In genomic region chr2:170184175-170184983, GRCm38 (mm10) we compare ENCODE assay signal across 8 mouse cellular contexts. TPM values are rescaled to one million over a fixed set of nuclear protein-coding genes. Genes with fewer than 3 reads are reported as not detected.
DNase-seq lines count a peak whose midpoint lies in the region; ATAC-seq and TF ChIP-seq lines count a peak whose summit lies in the region.

No protein-coding gene starts in this region.

- H3K27ac ChIP-seq in forebrain, embryonic 11.5 days (ENCODE audit: low read depth, low read length) = 0 out of 2 replicates have a peak overlapping the region, but pooled peaks have one; percentile 18
- peak overlapping the region; percentile 42 for H3K27ac ChIP-seq in lung, embryonic 14.5 days (ENCODE audit: low read depth)
- peak overlapping the region; percentile 60 for H3K27ac ChIP-seq in neural tube, embryonic 15.5 days (replicated peaks)
- H3K27ac ChIP-seq in thymus, adult 2 months (ENCODE audit: control insufficient read depth, insufficient read depth, low read length) = peak overlapping the region; percentile 78

- no peak for TF ChIP-seq CTCF in C2C12 (IDR thresholded peaks at IDR 0.05; ENCODE audit: control insufficient read depth, insufficient read depth, insufficient read length)
- no peak for TF ChIP-seq CTCF in lung, embryonic 14.5 days (IDR thresholded peaks at IDR 0.05; ENCODE audit: low read depth)
- no peak for TF ChIP-seq CTCF in thymus, adult 2 months (IDR thresholded peaks at IDR 0.05; ENCODE audit: borderline replicate concordance, control insufficient read depth, extremely low read depth, insufficient read depth, low read length, poor library complexity)

- peak overlapping the region; percentile 66 for H3K4me2 ChIP-seq in forebrain, embryonic 11.5 days (ENCODE audit: low read depth, low read length, severe bottlenecking)
- H3K4me2 ChIP-seq in lung, embryonic 14.5 days = peak overlapping the region; percentile 68
- peak overlapping the region; percentile 73 for H3K4me2 ChIP-seq in neural tube, embryonic 15.5 days

- no peaks in the 10 kb centered on the region for H3K9me3 ChIP-seq in forebrain, embryonic 11.5 days (ENCODE audit: control insufficient read depth, low read length)
- H3K9me3 ChIP-seq in lung, embryonic 14.5 days (ENCODE audit: low read depth, low read length) = no peaks in the 10 kb centered on the region
- H3K9me3 ChIP-seq in neural tube, embryonic 15.5 days (replicated peaks) = no peaks in the 10 kb centered on the region

- H3K36me3 ChIP-seq in C2C12 (ENCODE audit: control insufficient read depth, insufficient read depth) = no peaks in the 10 kb centered on the region
- H3K36me3 ChIP-seq in forebrain, embryonic 11.5 days (ENCODE audit: control insufficient read depth, insufficient read depth, low read length) = no peaks in the 10 kb centered on the region
- H3K36me3 ChIP-seq in lung, embryonic 14.5 days (ENCODE audit: insufficient read depth) = no peaks in the 10 kb centered on the region
- no peaks in the 10 kb centered on the region for H3K36me3 ChIP-seq in neural tube, embryonic 15.5 days
- no peaks in the 10 kb centered on the region for H3K36me3 ChIP-seq in thymus, adult 2 months (ENCODE audit: control insufficient read depth, insufficient read depth, low read length)

- H3K4me3 ChIP-seq in C2C12 (ENCODE audit: insufficient read depth, poor library complexity, severe bottlenecking) = peak overlapping the region; percentile 18
- H3K4me3 ChIP-seq in forebrain, embryonic 11.5 days (ENCODE audit: low read depth, low read length) = peak overlapping the region; percentile 42
- peak overlapping the region; percentile 42 for H3K4me3 ChIP-seq in lung, embryonic 14.5 days (ENCODE audit: low read depth, low read length)
- peak overlapping the region; percentile 47 for H3K4me3 ChIP-seq in neural tube, embryonic 15.5 days (replicated peaks)
- H3K4me3 ChIP-seq in thymus, adult 2 months (ENCODE audit: control insufficient read depth, insufficient read depth, low read length) = peak overlapping the region; percentile 90

- no peaks in the 10 kb centered on the region for H3K27me3 ChIP-seq in C2C12 (ENCODE audit: control insufficient read depth, insufficient read depth, insufficient read length)
- no peaks in the 10 kb centered on the region for H3K27me3 ChIP-seq in forebrain, embryonic 11.5 days (ENCODE audit: control insufficient read depth, insufficient read depth, low read length)
- H3K27me3 ChIP-seq in lung, embryonic 14.5 days (ENCODE audit: insufficient read depth, low read length) = no peaks in the 10 kb centered on the region
- H3K27me3 ChIP-seq in neural tube, embryonic 15.5 days (replicated peaks) = no peaks in the 10 kb centered on the region
- no peaks in the 10 kb centered on the region for H3K27me3 ChIP-seq in thymus, adult 2 months (ENCODE audit: control insufficient read depth, insufficient read depth, low read length)

- WGBS in forebrain, embryonic 11.5 days = 2% methylated on average over 33 of the region's 33 CpGs
- WGBS in lung, embryonic 14.5 days = under 1% methylated on average over 33 of the region's 33 CpGs
- WGBS in neural tube, embryonic 15.5 days = 1% methylated on average over 33 of the region's 33 CpGs
- under 1% methylated on average over 33 of the region's 33 CpGs for WGBS in thymus, adult 2 months

- H3K79me2 ChIP-seq in C2C12 (ENCODE audit: control insufficient read depth, insufficient read depth) = no peaks in the 10 kb centered on the region

- H3K4me1 ChIP-seq in forebrain, embryonic 11.5 days (replicated peaks; ENCODE audit: control insufficient read depth, insufficient read depth, low read length) = no peaks in the 10 kb centered on the region; the same call in 1 of the 2 replicates
- 0 out of 2 replicates have a peak, but pooled peaks cover 3% of the 10 kb centered on the region for H3K4me1 ChIP-seq in lung, embryonic 14.5 days (ENCODE audit: insufficient read depth)
- peaks cover 10% of the 10 kb centered on the region; the same call in 1 of the 2 replicates for H3K4me1 ChIP-seq in neural tube, embryonic 15.5 days
- H3K4me1 ChIP-seq in thymus, adult 2 months (replicated peaks; ENCODE audit: control insufficient read depth, insufficient read depth, low read length) = peaks cover 9% of the 10 kb centered on the region

- peak; percentile 49 for DNase-seq in adrenal gland, adult 18-20 months (ENCODE audit: low spot score in 2 of 2)
- DNase-seq in forebrain, embryonic 11.5 days (ENCODE audit: low spot score) = peak; percentile 84
- peak; percentile 67 to 73 for DNase-seq in heart, postnatal 14 days
- DNase-seq in layer of hippocampus, adult 18-20 months (ENCODE audit: low spot score in 2 of 2) = peak; percentile 24 to 33
- DNase-seq in lung, embryonic 14.5 days = peak; percentile 88
- DNase-seq in thymus, adult 2 months = peak; percentile 83

- H3ac ChIP-seq in C2C12 (ENCODE audit: control insufficient read depth, insufficient read length, low read depth) = no peak overlapping the region

- no peak for TF ChIP-seq POLR2A in thymus, adult 2 months (IDR thresholded peaks at IDR 0.05; ENCODE audit: control insufficient read depth, extremely low read depth, insufficient read depth, low read length, poor library complexity)

- intact Hi-C loops in heart, postnatal 14 days (cut with DNase I) = no loop called here

- no peaks in the 10 kb centered on the region for H3K79me3 ChIP-seq in C2C12 (ENCODE audit: low read depth)

- peak; percentile 90 for ATAC-seq in forebrain, embryonic 11.5 days (replicated peaks; ENCODE audit: low FRiP score)
- peak; percentile 86 for ATAC-seq in lung, embryonic 14.5 days (ENCODE audit: insufficient read depth)
- ATAC-seq in neural tube, embryonic 15.5 days (ENCODE audit: low FRiP score) = peak; percentile 88; the same call in 1 of the 2 replicates

- H3K9ac ChIP-seq in forebrain, embryonic 11.5 days (ENCODE audit: low read length) = peak overlapping the region; percentile 66
- peak overlapping the region; percentile 51 for H3K9ac ChIP-seq in lung, embryonic 14.5 days
- H3K9ac ChIP-seq in neural tube, embryonic 15.5 days (replicated peaks) = peak overlapping the region; percentile 53

TF ChIP-seq in C2C12, 6 proteins besides CTCF, POLR2A, EP300 and RAD21:
- TF ChIP-seq MYOD1 (IDR thresholded peaks at IDR 0.05; ENCODE audit: control insufficient read depth, insufficient read length, low read depth) = no peak
- peak; percentile 19 for TF ChIP-seq MAX (IDR thresholded peaks at IDR 0.05)
- no peak for TF ChIP-seq FOSL1 (IDR thresholded peaks at IDR 0.05; ENCODE audit: insufficient read depth, low read length, poor library complexity, severe bottlenecking)
- no peak for TF ChIP-seq MYOG (IDR thresholded peaks at IDR 0.05; ENCODE audit: control insufficient read depth, extremely low read depth, insufficient read length)
- TF ChIP-seq USF1 (IDR thresholded peaks at IDR 0.05; ENCODE audit: low read depth) = peak; percentile 63
- no peak for TF ChIP-seq CEBPB (IDR thresholded peaks at IDR 0.05; ENCODE audit: low read depth)

RNA-seq across cellular contexts. Expression of gene Zfp217, which starts 36.5 kb away (rescaled TPM):
- 4.2 TPM for polyA plus RNA-seq in C2C12 (2012; fragmentation: generic; extraction: Trizol)
- 10 to 100 TPM; 20.0 to 21.7 TPM for total RNA-seq in adrenal gland, adult 18-20 months (2021)
- 3.8 and 3.9 TPM in 2 replicates for polyA plus RNA-seq in forebrain, embryonic 11.5 days (2014; fragmentation: Nextera tagmentation; extraction: Ambion mirVana)
- 10 to 100 TPM; 14.3 to 17.1 TPM for total RNA-seq in heart, postnatal 14 days (2021)
- total RNA-seq in layer of hippocampus, adult 18-20 months (2021) = 1 to 10 TPM; 4.2 TPM
- 4.9 and 6.0 TPM in 2 replicates for polyA plus RNA-seq in lung, embryonic 14.5 days (2014; fragmentation: Nextera tagmentation; extraction: Ambion mirVana)
- polyA plus RNA-seq in neural tube, embryonic 15.5 days (2015; fragmentation: Nextera tagmentation; extraction: Ambion mirVana) = 0.82 and 2.4 TPM in 2 replicates
- polyA plus RNA-seq in thymus, adult 2 months (2012; rRNA removed) = 32.1 and 41.0 TPM in 2 replicates

Comparison
In these comparisons a context has a peak if more than half of its experiments do, and no peak if none do; other contexts are left out.
1. Peak in every context shown above with its lines: DNase-seq, ATAC-seq, H3K4me3 ChIP-seq and H3K27ac ChIP-seq.
2. H3K4me3 ChIP-seq: peak in every context shown above with its lines; median percentile 90 in thymus, adult 2 months; 47 in neural tube, embryonic 15.5 days; 42 in forebrain, embryonic 11.5 days; 42 in lung, embryonic 14.5 days; 18 in C2C12.
3. DNase-seq: peak in every context shown above with its lines; median percentile 88 in lung, embryonic 14.5 days; 84 in forebrain, embryonic 11.5 days; 83 in thymus, adult 2 months; 70 in heart, postnatal 14 days; 49 in adrenal gland, adult 18-20 months; 28 in layer of hippocampus, adult 18-20 months.
4. H3K27ac ChIP-seq: peak in every context shown above with its lines; median percentile 78 in thymus, adult 2 months; 60 in neural tube, embryonic 15.5 days; 42 in lung, embryonic 14.5 days; 18 in forebrain, embryonic 11.5 days.